Mouse (Mus musculus) forebrain, embryonic 12.5 days (tissue): Measurements from ENCODE around the gene Mrgprh. TPM values are rescaled to one million over a fixed set of nuclear protein-coding genes. Genes with fewer than 3 reads are reported as not detected.

ENCODE experiments used
- ATAC-seq: fragments of 200-750 bp; cut with Nextera tagmentation; 2 replicates; pipeline ENCODE4 v1.8.0; 2017; ENCODE audit warnings: moderate TSS enrichment; ENCODE audit not compliant: low FRiP score
- H3K27ac ChIP-seq: fragments of 300-500 bp; sonication (generic); 2 replicates; pipeline ENCODE4 v1.5.1; 2016; ENCODE audit warnings: mild to moderate bottlenecking
- H3K27me3 ChIP-seq: fragments of 300-500 bp; sonication (generic); 2 replicates; pipeline ENCODE4 v1.6.1; 2016; ENCODE audit warnings: mild to moderate bottlenecking
- H3K36me3 ChIP-seq: fragments of 300-500 bp; sonication (generic); replicated peaks from 2 replicates; pipeline ENCODE4 v1.6.1; 2016; ENCODE audit warnings: mild to moderate bottlenecking
- H3K4me1 ChIP-seq: fragments of 300-500 bp; sonication (generic); 2 replicates; pipeline ENCODE4 v1.6.1; 2016
- H3K4me2 ChIP-seq: fragments of 300-500 bp; sonication (generic); 2 replicates; pipeline ENCODE4 v1.6.1; 2016; ENCODE audit warnings: mild to moderate bottlenecking, moderate library complexity
- H3K4me3 ChIP-seq: fragments of 300-500 bp; sonication (generic); replicated peaks from 2 replicates; pipeline ENCODE4 v1.5.1; 2016; ENCODE audit warnings: mild to moderate bottlenecking
- H3K9ac ChIP-seq: fragments of 300-500 bp; sonication (generic); 2 replicates; pipeline ENCODE4 v1.6.1; 2016; ENCODE audit warnings: mild to moderate bottlenecking
- H3K9me3 ChIP-seq: fragments of 300-500 bp; sonication (generic); 2 replicates; pipeline ENCODE4 v1.6.1; 2016
- WGBS: fragments of 180-500 bp; shearing (Covaris S2); methylation state at CpG from one replicate; pipeline ENCODE4 v1.1.7; 2016; 5-methylcytosine and 5-hydroxymethylcytosine counted together
- polyA plus RNA-seq: library from polyadenylated mRNA; unstranded; fragments of >200 nt; fragmentation: Nextera tagmentation; extraction: Ambion mirVana; gene quantifications from 2 replicates; pipeline ENCODE4 v1.2.1, GENCODE M21; 2016

The Mrgprh gene
- polyA plus RNA-seq, 1 experiment from 2014 or later, result not detected

DNA sequence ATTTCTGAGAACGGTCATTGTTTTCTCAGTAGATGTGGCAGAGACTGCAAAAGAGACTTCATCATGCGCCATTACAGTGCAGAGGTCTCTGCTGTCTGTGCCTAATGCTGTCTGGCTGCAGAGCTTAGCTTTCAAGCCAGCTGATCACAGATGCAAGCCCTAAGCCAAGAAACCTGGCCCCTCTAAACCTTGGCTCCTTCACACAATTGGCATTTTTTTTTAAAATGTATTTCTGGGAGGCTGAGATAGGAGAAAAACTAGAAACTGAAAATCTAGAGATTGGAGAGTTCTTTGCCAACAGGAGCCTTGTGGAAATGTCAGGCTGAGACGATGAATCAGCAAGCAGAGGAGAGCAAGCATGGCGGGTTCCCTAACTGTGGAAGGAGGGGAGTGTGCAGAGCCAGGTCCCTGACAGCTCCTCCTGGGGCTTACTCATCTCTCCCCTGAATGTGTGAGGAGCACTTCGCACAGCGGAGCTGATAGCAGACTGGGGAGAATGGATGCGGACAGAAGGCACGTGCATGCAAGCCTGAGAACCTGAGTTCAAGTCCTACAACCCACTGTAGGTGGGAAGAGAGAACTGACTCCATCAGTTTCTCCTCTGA lies 26.0 kb upstream of the Mrgprh start:
- 86% methylated on average over 8 of the region's 8 CpGs for WGBS
- no peaks in the 10 kb centered on the region for H3K9me3 ChIP-seq
- H3K9ac ChIP-seq, result no peak overlapping the region
- no peaks in the 10 kb centered on the region for H3K36me3 ChIP-seq
- no peak for ATAC-seq
- H3K4me3 ChIP-seq, result no peak overlapping the region
- no peak overlapping the region for H3K4me2 ChIP-seq
- no peak overlapping the region for H3K27ac ChIP-seq
- 0 out of 2 replicates have a peak, but pooled peaks cover 4% of the 10 kb centered on the region for H3K4me1 ChIP-seq
- H3K27me3 ChIP-seq, result no peaks in the 10 kb centered on the region

- no peak for ATAC-seq
- Histone ChIP-seq H3K36me3 (no peaks in the 10 kb centered on the region), H3K9me3 (no peaks in the 10 kb centered on the region), H3K27me3 (no peaks in the 10 kb centered on the region), H3K4me1 (no peaks in the 10 kb centered on the region), H3K27ac (no peak overlapping the region), H3K9ac (no peak overlapping the region), H3K4me2 (no peak overlapping the region), H3K4me3 (no peak overlapping the region)
- WGBS, result 78% methylated on average over 11 of the region's 11 CpGs
Measured at GRCm38 (mm10) chr17:12851689-12852088, 24.1 kb upstream of the Mrgprh start.

DNA sequence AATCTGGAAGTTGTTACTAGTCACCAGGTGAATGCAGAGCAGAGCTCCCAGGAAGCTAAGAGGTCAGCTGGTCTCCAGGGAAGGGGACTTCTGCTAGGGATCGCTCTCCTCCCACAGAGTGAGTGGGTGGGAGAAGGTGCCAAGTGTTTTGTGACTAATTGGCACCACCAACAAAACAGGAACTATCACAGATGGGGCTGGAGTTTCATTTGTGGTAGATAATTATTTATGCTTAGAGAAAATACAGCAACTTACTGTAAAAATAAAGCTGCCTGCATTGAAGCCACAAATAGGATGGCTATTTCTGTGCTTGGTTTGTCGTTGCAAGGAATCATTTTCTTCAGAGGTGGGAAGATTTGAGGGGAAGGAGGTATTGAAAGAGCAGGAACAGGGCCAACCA lies 22.0 kb upstream of the Mrgprh start:
- Histone ChIP-seq H3K4me3 (no peak overlapping the region), H3K9ac (no peak overlapping the region), H3K4me1 (no peaks in the 10 kb centered on the region), H3K27ac (no peak overlapping the region), H3K9me3 (no peaks in the 10 kb centered on the region), H3K27me3 (no peaks in the 10 kb centered on the region), H3K36me3 (no peaks in the 10 kb centered on the region), H3K4me2 (no peak overlapping the region)
- ATAC-seq, result no peak
- WGBS, result 83% methylated on average over 2 of the region's 2 CpGs

DNA sequence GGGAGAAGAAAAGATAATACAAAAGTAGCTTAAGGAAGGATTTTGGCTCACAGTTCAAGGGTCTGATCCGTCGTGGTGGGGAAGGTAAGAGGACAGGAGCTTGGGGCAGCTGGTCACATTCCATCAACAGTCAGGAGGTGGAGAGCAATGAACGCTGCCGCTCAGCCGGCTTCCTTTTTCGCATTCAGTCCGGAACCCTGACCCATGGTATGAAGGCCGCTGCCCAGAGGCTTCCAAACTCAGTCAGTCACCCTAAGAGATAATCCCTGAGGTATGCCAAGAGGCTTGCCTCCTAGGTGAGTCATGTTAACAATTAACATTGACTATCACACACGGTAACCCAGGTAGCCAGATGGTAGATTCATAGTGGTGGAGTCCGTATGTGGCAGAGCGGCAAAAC lies 21.4 kb upstream of the Mrgprh start:
- H3K4me2 ChIP-seq, result no peak overlapping the region
- ATAC-seq, result no peak
- 95% methylated on average over 11 of the region's 11 CpGs for WGBS
- no peaks in the 10 kb centered on the region for H3K9me3 ChIP-seq
- no peaks in the 10 kb centered on the region for H3K4me1 ChIP-seq
- H3K36me3 ChIP-seq, result no peaks in the 10 kb centered on the region
- H3K27me3 ChIP-seq, result no peaks in the 10 kb centered on the region
- no peak overlapping the region for H3K4me3 ChIP-seq
- H3K27ac ChIP-seq, result no peak overlapping the region
- no peak overlapping the region for H3K9ac ChIP-seq

GRCm38 (mm10) chr17:12857395-12857794 lies 18.4 kb upstream of the Mrgprh start:
- Histone ChIP-seq H3K4me3 (no peak overlapping the region), H3K9me3 (no peaks in the 10 kb centered on the region), H3K4me1 (no peaks in the 10 kb centered on the region), H3K27me3 (no peaks in the 10 kb centered on the region), H3K9ac (no peak overlapping the region), H3K27ac (no peak overlapping the region), H3K36me3 (no peaks in the 10 kb centered on the region), H3K4me2 (no peak overlapping the region)
- WGBS, result 60% methylated on average over 3 of the region's 3 CpGs
- no peak for ATAC-seq

GRCm38 (mm10) chr17:12858072-12858471 lies 17.8 kb upstream of the Mrgprh start:
- no peak overlapping the region for H3K9ac ChIP-seq
- no peaks in the 10 kb centered on the region for H3K36me3 ChIP-seq
- no peak for ATAC-seq
- no peaks in the 10 kb centered on the region for H3K4me1 ChIP-seq
- 39% methylated on average over 4 of the region's 4 CpGs for WGBS
- no peaks in the 10 kb centered on the region for H3K9me3 ChIP-seq
- H3K4me3 ChIP-seq, result no peak overlapping the region
- H3K4me2 ChIP-seq, result no peak overlapping the region
- H3K27me3 ChIP-seq, result no peaks in the 10 kb centered on the region
- H3K27ac ChIP-seq, result no peak overlapping the region

GRCm38 (mm10) chr17:12859006-12859520 lies 16.8 kb upstream of the Mrgprh start:
- ATAC-seq, result no peak
- no peaks in the 10 kb centered on the region for H3K9me3 ChIP-seq
- WGBS, result 84% methylated on average over 8 of the region's 8 CpGs
- H3K9ac ChIP-seq, result no peak overlapping the region
- no peak overlapping the region for H3K4me3 ChIP-seq
- H3K4me2 ChIP-seq, result no peak overlapping the region
- no peaks in the 10 kb centered on the region for H3K4me1 ChIP-seq
- H3K27ac ChIP-seq, result no peak overlapping the region
- H3K36me3 ChIP-seq, result no peaks in the 10 kb centered on the region
- H3K27me3 ChIP-seq, result no peaks in the 10 kb centered on the region

GRCm38 (mm10) chr17:12864111-12864510 lies 11.7 kb upstream of the Mrgprh start:
- H3K4me3 ChIP-seq, result no peak overlapping the region
- H3K27ac ChIP-seq, result no peak overlapping the region
- no peaks in the 10 kb centered on the region for H3K9me3 ChIP-seq
- no peaks in the 10 kb centered on the region for H3K27me3 ChIP-seq
- no peak overlapping the region for H3K9ac ChIP-seq
- H3K36me3 ChIP-seq, result no peaks in the 10 kb centered on the region
- ATAC-seq, result no peak
- no peak overlapping the region for H3K4me2 ChIP-seq
- no peaks in the 10 kb centered on the region for H3K4me1 ChIP-seq

DNA sequence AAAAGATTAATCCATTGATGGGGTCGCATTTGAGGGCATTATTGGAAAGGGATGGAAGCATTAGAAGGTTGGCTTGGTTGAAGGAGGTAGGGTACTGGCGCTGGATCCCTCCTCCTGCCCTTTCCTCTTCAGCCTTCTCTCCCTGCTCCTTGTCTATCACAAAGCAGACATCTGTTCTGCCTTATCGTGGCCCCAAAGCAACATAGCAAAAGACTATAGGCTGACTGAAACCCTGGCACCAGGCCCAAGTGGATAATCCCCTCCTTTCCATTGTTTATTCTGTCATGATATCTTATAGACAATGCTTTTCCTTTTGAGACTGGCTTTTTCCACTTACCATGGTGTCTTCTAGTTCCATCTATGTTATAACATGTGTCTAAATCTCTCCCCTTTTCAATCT lies 10.4 kb upstream of the Mrgprh start:
- no peaks in the 10 kb centered on the region for H3K27me3 ChIP-seq
- H3K9ac ChIP-seq, result no peak overlapping the region
- H3K36me3 ChIP-seq, result no peaks in the 10 kb centered on the region
- H3K4me2 ChIP-seq, result no peak overlapping the region
- no peak for ATAC-seq
- no peaks in the 10 kb centered on the region for H3K4me1 ChIP-seq
- 57% methylated on average over 3 of the region's 3 CpGs for whole genome bisulfite sequencing
- no peaks in the 10 kb centered on the region for H3K9me3 ChIP-seq
- no peak overlapping the region for H3K4me3 ChIP-seq
- no peak overlapping the region for H3K27ac ChIP-seq

- no peaks in the 10 kb centered on the region for H3K4me1 ChIP-seq
- H3K9ac ChIP-seq, result no peak overlapping the region
- ATAC-seq, result no peak
- no peak overlapping the region for H3K27ac ChIP-seq
- no peaks in the 10 kb centered on the region for H3K9me3 ChIP-seq
- 85% methylated on average over 10 of the region's 10 CpGs for WGBS
- H3K4me3 ChIP-seq, result no peak overlapping the region
- H3K36me3 ChIP-seq, result no peaks in the 10 kb centered on the region
- no peaks in the 10 kb centered on the region for H3K27me3 ChIP-seq
- no peak overlapping the region for H3K4me2 ChIP-seq
Measured at GRCm38 (mm10) chr17:12866853-12867252, 9.0 kb upstream of the Mrgprh start.

DNA sequence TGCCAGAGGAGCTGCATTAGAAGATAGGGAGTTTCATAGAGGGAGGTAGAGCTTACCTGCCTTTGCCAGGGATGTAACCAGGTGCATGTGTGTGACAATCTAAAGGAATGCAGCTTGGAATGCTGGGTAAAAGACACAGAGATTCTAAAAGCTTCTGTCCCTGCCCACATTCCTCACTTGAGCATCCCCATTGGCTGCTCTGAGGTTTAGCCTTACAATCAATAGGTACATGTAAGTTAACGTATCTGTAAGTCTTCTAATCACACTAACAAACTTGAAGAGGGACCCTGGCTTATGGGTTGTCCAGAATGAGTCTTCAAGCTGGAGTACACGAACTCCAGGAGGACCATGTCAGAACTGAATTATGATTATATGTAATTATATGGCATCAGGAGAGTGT lies 7.8 kb upstream of the Mrgprh start, which contains the start of gene Mas1:
Mas1 (minus strand) TSS at position 101 of the 400 bp plus-strand sequence.
- Histone ChIP-seq H3K9me3 (no peaks in the 10 kb centered on the region), H3K27ac (no peak within 1 kb of the TSS), H3K4me1 (no peaks in the 10 kb centered on the region), H3K27me3 (no peaks in the 10 kb centered on the region), H3K4me3 (no peak within 1 kb of the TSS), H3K9ac (no peak within 1 kb of the TSS), H3K4me2 (no peak within 1 kb of the TSS), H3K36me3 (no peaks in the 10 kb centered on the region)
- ATAC-seq, result no peak
- WGBS, result 55% methylated on average over 2 of the region's 2 CpGs

DNA sequence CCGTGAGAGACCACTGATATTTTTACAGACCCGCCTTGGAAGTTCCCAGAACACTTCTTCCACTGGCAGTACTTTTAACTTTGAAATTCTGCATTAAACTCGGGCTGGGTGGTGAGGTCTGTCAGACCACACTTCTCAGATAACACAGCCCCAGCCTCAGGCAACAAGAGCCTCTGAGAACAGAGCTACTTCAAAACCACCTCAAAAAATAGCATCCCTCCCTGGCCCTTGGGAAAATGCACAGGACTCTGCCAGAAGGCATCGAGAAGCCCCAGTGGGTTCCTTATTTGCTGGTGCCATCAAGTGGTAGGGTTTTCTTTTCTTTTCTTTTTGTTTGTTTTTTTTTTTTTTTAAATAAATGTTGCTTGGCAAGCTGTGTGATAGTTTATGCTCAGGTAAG lies 7.2 kb upstream of the Mrgprh start:
- Histone ChIP-seq H3K27ac (no peak overlapping the region), H3K4me1 (no peaks in the 10 kb centered on the region), H3K9me3 (no peaks in the 10 kb centered on the region), H3K27me3 (no peaks in the 10 kb centered on the region), H3K36me3 (no peaks in the 10 kb centered on the region), H3K4me3 (no peak overlapping the region), H3K4me2 (no peak overlapping the region), H3K9ac (no peak overlapping the region)
- no peak for ATAC-seq
- WGBS, result 48% methylated on average over 4 of the region's 4 CpGs

- no peak overlapping the region for H3K4me3 ChIP-seq
- no peaks in the 10 kb centered on the region for H3K36me3 ChIP-seq
- H3K9ac ChIP-seq, result no peak overlapping the region
- no peaks in the 10 kb centered on the region; the same call in 1 of the 2 replicates for H3K27me3 ChIP-seq
- H3K4me1 ChIP-seq, result no peaks in the 10 kb centered on the region
- WGBS, result 74% methylated on average over 16 of the region's 16 CpGs
- H3K9me3 ChIP-seq, result no peaks in the 10 kb centered on the region
- no peak overlapping the region for H3K4me2 ChIP-seq
- no peak for ATAC-seq
- no peak overlapping the region for H3K27ac ChIP-seq
Measured at GRCm38 (mm10) chr17:12872275-12873028, 3.4 kb upstream of the Mrgprh start.
